Mouse (Mus musculus) T-cell, adult 2 months (primary cell): ENCODE data around the gene Pygm.

Experiments
- DNase-seq: peaks from one replicate; pipeline ENCODE4 v3.0.0; 2022; ENCODE audit warnings: low spot score

The Pygm gene

GRCm38 (mm10) chr19:6352107-6352505 lies 32.1 kb upstream of the Pygm start:
- DNase-seq, result no peak

GRCm38 (mm10) chr19:6354030-6354429 lies 30.2 kb upstream of the Pygm start:
- DNase-seq, result no peak

- DNase-seq, result no peak
Measured at GRCm38 (mm10) chr19:6361291-6361690, 22.9 kb upstream of the Pygm start.

GRCm38 (mm10) chr19:6363091-6363410 lies 21.1 kb upstream of the Pygm start:
- no peak for DNase-seq

- peak; percentile 100 for DNase-seq
Measured at GRCm38 (mm10) chr19:6363411-6364240, 20.6 kb upstream of the Pygm start, which contains the start of gene Sf1. TSS of gene Sf1 (plus strand) at chr19:6363690.

- DNase-seq, result peak; percentile 89
Measured at GRCm38 (mm10) chr19:6364317-6364725, 19.9 kb upstream of the Pygm start.

- no peak for DNase-seq
Measured at GRCm38 (mm10) chr19:6364842-6365241, 19.4 kb upstream of the Pygm start.

GRCm38 (mm10) chr19:6370175-6370574 lies 14.0 kb upstream of the Pygm start:
- DNase-seq, result no peak

- DNase-seq, result no peak
Measured at GRCm38 (mm10) chr19:6372433-6372832, 11.8 kb upstream of the Pygm start.

GRCm38 (mm10) chr19:6373539-6374400 lies 10.4 kb upstream of the Pygm start:
- peak; percentile 79 for DNase-seq

GRCm38 (mm10) chr19:6374571-6374970 lies 9.6 kb upstream of the Pygm start:
- DNase-seq, result no peak

GRCm38 (mm10) chr19:6375423-6376254 lies 8.6 kb upstream of the Pygm start:
- DNase-seq, result no peak

- peak; percentile 41 for DNase-seq
Measured at GRCm38 (mm10) chr19:6376255-6376564, 8.0 kb upstream of the Pygm start.

- no peak for DNase-seq
Measured at GRCm38 (mm10) chr19:6376643-6377042, 7.6 kb upstream of the Pygm start.

- DNase-seq, result no peak
Measured at GRCm38 (mm10) chr19:6377327-6378040, 6.7 kb upstream of the Pygm start.

- no peak for DNase-seq
Measured at GRCm38 (mm10) chr19:6380411-6381166, 3.6 kb upstream of the Pygm start.

GRCm38 (mm10) chr19:6381238-6381637 lies 3.0 kb upstream of the Pygm start:
- no peak for DNase-seq

- DNase-seq, result no peak
Measured at GRCm38 (mm10) chr19:6382323-6382924, 1.8 kb upstream of the Pygm start.

- DNase-seq, result no peak
Measured at GRCm38 (mm10) chr19:6383470-6383869, 729 bp upstream of the Pygm start.

GRCm38 (mm10) chr19:6384954-6385353 lies 755 bp downstream of the Pygm start:
- DNase-seq, result no peak

GRCm38 (mm10) chr19:6385419-6385818 lies 1.2 kb downstream of the Pygm start:
- DNase-seq, result no peak
